Mouse (Mus musculus): Measurements from ENCODE around the gene Rpl27a.

DNA sequence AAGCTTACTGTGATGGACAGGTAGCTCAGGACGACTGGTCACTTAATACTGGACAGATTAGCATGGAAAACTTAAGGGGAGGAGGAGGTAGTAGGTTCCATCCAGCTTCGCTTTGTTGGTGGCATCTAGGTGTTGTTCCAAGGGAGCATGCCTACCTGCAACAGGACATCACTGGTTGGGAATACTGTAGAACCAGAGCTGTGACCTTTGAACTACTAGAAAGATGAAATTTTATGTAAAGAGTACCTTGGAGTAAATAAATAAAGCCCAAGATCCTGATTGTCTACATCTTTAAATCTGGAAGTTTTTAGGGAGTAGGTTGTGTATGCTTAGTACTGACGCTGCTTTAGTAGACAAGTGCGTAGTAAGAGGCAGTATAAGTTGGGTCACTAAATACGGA, 3.1 kb downstream of the Rpl27a start:
- TF ChIP-seq CTCF (conservative IDR thresholded peaks at IDR 0.05; ENCODE audit: low read length) = no peak
- no peak for TF ChIP-seq POU5F1 (IDR thresholded peaks at IDR 0.05; ENCODE audit: borderline replicate concordance, low read length)
